Mouse (Mus musculus) myocyte (in vitro differentiated cells): ENCODE data around the gene Pcp4l1. TPM values are rescaled to one million over a fixed set of nuclear protein-coding genes. Genes with fewer than 3 reads are reported as not detected.

Experiments
- H3K27me3 ChIP-seq: one replicate; pipeline ENCODE4 v1.6.1; 2011; ENCODE audit not compliant: control insufficient read depth, insufficient read depth, insufficient read length
- H3K36me3 ChIP-seq: one replicate; pipeline ENCODE4 v1.6.1; 2011; ENCODE audit not compliant: control insufficient read depth, insufficient read depth
- H3K4me2 ChIP-seq: one replicate; pipeline ENCODE4 v1.6.1; 2011; ENCODE audit warnings: low read depth, control low read depth
- H3K4me3 ChIP-seq: one replicate; pipeline ENCODE4 v1.5.1; 2011; ENCODE audit warnings: mild to moderate bottlenecking, control low read depth, moderate library complexity
- H3K79me2 ChIP-seq: one replicate; pipeline ENCODE4 v1.6.1; 2011; ENCODE audit not compliant: control insufficient read depth, insufficient read depth
- H3ac ChIP-seq: one replicate; pipeline ENCODE4 v1.6.1; 2011; ENCODE audit not compliant: control insufficient read depth, insufficient read length
- CEBPB ChIP-seq: IDR thresholded peaks from 2 replicates; pipeline ENCODE4 v1.6.1; 2011; ENCODE audit warnings: mild to moderate bottlenecking, moderate library complexity; ENCODE audit not compliant: poor library complexity, insufficient read depth, severe bottlenecking
- E2F4 ChIP-seq: IDR thresholded peaks from one replicate; pipeline ENCODE4 v1.6.1; 2011; ENCODE audit warnings: mild to moderate bottlenecking, control low read depth, moderate library complexity; ENCODE audit not compliant: insufficient read depth
- MAX ChIP-seq: IDR thresholded peaks from one replicate; pipeline ENCODE4 v1.6.1; 2011; ENCODE audit warnings: low read depth, mild to moderate bottlenecking, control low read depth
- MYOD1 ChIP-seq, 3 experiments: IDR thresholded peaks; one replicate each; pipeline ENCODE4 v1.6.1; 2011; ENCODE audit warnings: control low read depth in 2 of 3, low read depth in 2 of 3, mild to moderate bottlenecking in 2 of 3, moderate library complexity in 1 of 3; ENCODE audit not compliant: insufficient read length in 2 of 3, control insufficient read depth in 1 of 3
- MYOG ChIP-seq, 3 experiments: IDR thresholded peaks; one replicate each; pipeline ENCODE4 v1.6.1; 2011; ENCODE audit warnings: control low read depth in 2 of 3, low read depth in 2 of 3, mild to moderate bottlenecking in 2 of 3; ENCODE audit not compliant: insufficient read length in 2 of 3, control insufficient read depth in 1 of 3, insufficient read depth in 1 of 3
- POLR2A ChIP-seq: IDR thresholded peaks from one replicate; pipeline ENCODE4 v1.6.1; 2011; ENCODE audit warnings: low read depth, mild to moderate bottlenecking, control low read depth, moderate library complexity; ENCODE audit not compliant: insufficient read length
- POLR2AphosphoS2 ChIP-seq: IDR thresholded peaks from one replicate; pipeline ENCODE4 v1.6.1; 2011; ENCODE audit warnings: low read depth, control low read depth; ENCODE audit not compliant: insufficient read length
- REST ChIP-seq: IDR thresholded peaks from one replicate; pipeline ENCODE4 v1.6.1; 2011; ENCODE audit warnings: mild to moderate bottlenecking, control low read depth, moderate library complexity; ENCODE audit not compliant: insufficient read depth, insufficient read length
- SRF ChIP-seq: IDR thresholded peaks from one replicate; pipeline ENCODE4 v1.6.1; 2011; ENCODE audit warnings: low read depth; ENCODE audit not compliant: control insufficient read depth, insufficient read length
- TCF12 ChIP-seq: IDR thresholded peaks from one replicate; pipeline ENCODE4 v1.6.1; 2011; ENCODE audit warnings: mild to moderate bottlenecking, control low read depth; ENCODE audit not compliant: poor library complexity, insufficient read depth, severe bottlenecking
- TCF3 ChIP-seq: IDR thresholded peaks from one replicate; pipeline ENCODE4 v1.6.1; 2011; ENCODE audit warnings: low read depth, control low read depth; ENCODE audit not compliant: insufficient read length
- USF1 ChIP-seq: IDR thresholded peaks from one replicate; pipeline ENCODE4 v1.6.1; 2011; ENCODE audit warnings: low read depth, mild to moderate bottlenecking, control low read depth, moderate library complexity
- polyA plus RNA-seq: library from polyadenylated mRNA; unstranded; fragments of >200 nt; fragmentation: generic; extraction: Trizol; gene quantifications from one replicate; pipeline ENCODE4 v1.2.1, GENCODE M21; 2012; ENCODE audit warnings: missing spikeins

Pcp4l1 gene
- polyA plus RNA-seq, 1 experiment = 0.05 TPM

GRCm38 (mm10) chr1:171203471-171204248, 7.6 kb upstream of the Pcp4l1 start:
- no peaks in the 10 kb centered on the region for H3K79me2 ChIP-seq
- no peak overlapping the region for H3K4me3 ChIP-seq
- no peak overlapping the region for H3K4me2 ChIP-seq
- H3K27me3 ChIP-seq = no peaks in the 10 kb centered on the region
- no peak overlapping the region for H3ac ChIP-seq
- TF ChIP-seq REST = no peak
- TF ChIP-seq SRF = no peak
- no peak for TF ChIP-seq POLR2AphosphoS2
- TF ChIP-seq E2F4 = no peak
- TF ChIP-seq CEBPB = no peak
- no peak for TF ChIP-seq MAX
- TF ChIP-seq TCF3 = no peak
- no peak for TF ChIP-seq TCF12
- H3K36me3 ChIP-seq = no peaks in the 10 kb centered on the region

GRCm38 (mm10) chr1:171200769-171201168, 4.7 kb upstream of the Pcp4l1 start:
- Histone ChIP-seq H3K79me2 (no peaks in the 10 kb centered on the region), H3K4me2 (no peak overlapping the region), H3K36me3 (no peaks in the 10 kb centered on the region), H3K4me3 (no peak overlapping the region), H3ac (no peak overlapping the region), H3K27me3 (no peaks in the 10 kb centered on the region)
- TF ChIP-seq MYOD1 (IDR thresholded peaks at IDR 0.05; ENCODE audit: control insufficient read depth in 1 of 3, insufficient read length in 2 of 3, low read depth in 2 of 3) = no peak
- TF ChIP-seq REST = no peak
- no peak for TF ChIP-seq USF1
- no peak for TF ChIP-seq POLR2A
- TF ChIP-seq MAX = no peak
- no peak for TF ChIP-seq CEBPB
- no peak for TF ChIP-seq MYOG (IDR thresholded peaks at IDR 0.05; ENCODE audit: control insufficient read depth in 1 of 3, insufficient read depth in 1 of 3, insufficient read length in 2 of 3, low read depth in 2 of 3)
- TF ChIP-seq POLR2AphosphoS2 = no peak
- no peak for TF ChIP-seq SRF
- no peak for TF ChIP-seq TCF12
- TF ChIP-seq E2F4 = no peak
- TF ChIP-seq TCF3 = no peak

GRCm38 (mm10) chr1:171199532-171199931, 3.5 kb upstream of the Pcp4l1 start:
- no peaks in the 10 kb centered on the region for H3K27me3 ChIP-seq
- no peak overlapping the region for H3K4me3 ChIP-seq
- H3K36me3 ChIP-seq = no peaks in the 10 kb centered on the region
- TF ChIP-seq MYOG (IDR thresholded peaks at IDR 0.05; ENCODE audit: control insufficient read depth in 1 of 3, insufficient read depth in 1 of 3, insufficient read length in 2 of 3, low read depth in 2 of 3) (no peak), TCF12 (no peak), MAX (no peak), TCF3 (no peak), POLR2A (no peak), MYOD1 (IDR thresholded peaks at IDR 0.05; ENCODE audit: control insufficient read depth in 1 of 3, insufficient read length in 2 of 3, low read depth in 2 of 3) (no peak), POLR2AphosphoS2 (no peak), E2F4 (no peak), USF1 (no peak), CEBPB (no peak), SRF (no peak), REST (no peak)
- no peak overlapping the region for H3K4me2 ChIP-seq
- H3K79me2 ChIP-seq = no peaks in the 10 kb centered on the region
- H3ac ChIP-seq = no peak overlapping the region

GRCm38 (mm10) chr1:171195046-171195822, 834 bp downstream of the Pcp4l1 start:
- no peak for TF ChIP-seq E2F4
- no peak for TF ChIP-seq REST
- no peak for TF ChIP-seq MAX
- TF ChIP-seq MYOG (IDR thresholded peaks at IDR 0.05; ENCODE audit: control insufficient read depth in 1 of 3, insufficient read depth in 1 of 3, insufficient read length in 2 of 3, low read depth in 2 of 3) = no peak
- no peak for TF ChIP-seq POLR2A
- no peak for TF ChIP-seq MYOD1 (IDR thresholded peaks at IDR 0.05; ENCODE audit: control insufficient read depth in 1 of 3, insufficient read length in 2 of 3, low read depth in 2 of 3)
- TF ChIP-seq TCF12 = no peak
- TF ChIP-seq SRF = no peak
- TF ChIP-seq POLR2AphosphoS2 = no peak
- TF ChIP-seq USF1 = no peak
- H3K79me2 ChIP-seq = no peaks in the 10 kb centered on the region
- no peak overlapping the region for H3K4me2 ChIP-seq
- H3K36me3 ChIP-seq = no peaks in the 10 kb centered on the region
- no peaks in the 10 kb centered on the region for H3K27me3 ChIP-seq
- no peak overlapping the region for H3K4me3 ChIP-seq
- H3ac ChIP-seq = no peak overlapping the region
